Mouse (Mus musculus) kidney, postnatal 0 days (tissue): ENCODE results near the gene Satb2. TPM values are rescaled to one million over a fixed set of nuclear protein-coding genes. Genes with fewer than 3 reads are reported as not detected.

Experiments used
- ATAC-seq: fragments of 200-750 bp; cut with Nextera tagmentation; replicated peaks from 2 replicates; pipeline ENCODE4 v1.8.0; 2017; ENCODE audit warnings: low read depth, moderate number of reproducible peaks, moderate TSS enrichment, moderate library complexity; ENCODE audit not compliant: low FRiP score
- DNase-seq: peaks from one replicate; pipeline ENCODE4 v3.0.0-alpha.2; 2016; ENCODE audit warnings: low spot score
- H3K27ac ChIP-seq: fragments of 300-500 bp; sonication (generic); 2 replicates; pipeline ENCODE4 v1.5.1; 2014; ENCODE audit warnings: mild to moderate bottlenecking
- H3K27me3 ChIP-seq: fragments of 300-500 bp; sonication (generic); 2 replicates; pipeline ENCODE4 v1.6.1; 2014; ENCODE audit warnings: low read length, mixed read lengths; ENCODE audit not compliant: insufficient read depth
- H3K36me3 ChIP-seq: fragments of 300-500 bp; sonication (generic); 2 replicates; pipeline ENCODE4 v1.6.1; 2014; ENCODE audit warnings: low read length, mixed read lengths; ENCODE audit not compliant: insufficient read depth
- H3K4me1 ChIP-seq: fragments of 300-500 bp; sonication (generic); replicated peaks from 2 replicates; pipeline ENCODE4 v1.6.1; 2014; ENCODE audit warnings: antibody characterized with exemption, low read length, mixed read lengths; ENCODE audit not compliant: insufficient read depth
- H3K4me2 ChIP-seq: fragments of 300-500 bp; sonication (generic); 2 replicates; pipeline ENCODE4 v1.6.1; 2014; ENCODE audit warnings: mild to moderate bottlenecking, low read length, moderate library complexity, mixed read lengths
- H3K4me3 ChIP-seq: fragments of 300-500 bp; sonication (generic); replicated peaks from 2 replicates; pipeline ENCODE4 v1.5.1; 2014; ENCODE audit warnings: low read depth, low read length
- H3K9ac ChIP-seq: fragments of 300-500 bp; sonication (generic); 2 replicates; pipeline ENCODE4 v1.6.1; 2014; ENCODE audit warnings: low read depth, low read length
- H3K9me3 ChIP-seq: fragments of 300-500 bp; sonication (generic); replicated peaks from 2 replicates; pipeline ENCODE4 v1.6.1; 2016; ENCODE audit warnings: low read length, inconsistent platforms, mixed read lengths
- CTCF ChIP-seq: IDR thresholded peaks from 2 replicates; pipeline ENCODE4 v1.5.1; 2016; ENCODE audit warnings: antibody characterized with exemption, low read depth, mild to moderate bottlenecking, moderate library complexity
- WGBS: fragments of 180-500 bp; shearing (Covaris S2); extraction: QIAGEN DNeasy Blood & Tissue Kit; methylation state at CpG from one replicate; pipeline ENCODE4 v1.1.7; 2014; 5-methylcytosine and 5-hydroxymethylcytosine counted together
- polyA plus RNA-seq: library from polyadenylated mRNA; unstranded; fragments of >200 nt; fragmentation: Nextera tagmentation; extraction: Ambion mirVana; gene quantifications from 2 replicates; pipeline ENCODE4 v1.2.1, GENCODE M21; 2015

The Satb2 gene
- polyA plus RNA-seq, 1 experiment from 2014 or later = 2.8 TPM

- no peaks in the 10 kb centered on the region for H3K9me3 ChIP-seq
- H3K36me3 ChIP-seq = no peaks in the 10 kb centered on the region
- DNase-seq = no peak
- WGBS = 84% methylated on average over 5 of the region's 5 CpGs
- TF ChIP-seq CTCF = no peak
- ATAC-seq = no peak
- no peak overlapping the region for H3K4me3 ChIP-seq
- no peak overlapping the region for H3K27ac ChIP-seq
- H3K9ac ChIP-seq = no peak overlapping the region
- H3K4me2 ChIP-seq = no peak overlapping the region
- no peaks in the 10 kb centered on the region for H3K27me3 ChIP-seq
- no peaks in the 10 kb centered on the region for H3K4me1 ChIP-seq
Measured at GRCm38 (mm10) chr1:56958996-56959395, 19.5 kb downstream of the Satb2 start.

GRCm38 (mm10) chr1:56957942-56958341 is 20.5 kb downstream of the Satb2 start:
- H3K9ac ChIP-seq = no peak overlapping the region
- H3K9me3 ChIP-seq = no peaks in the 10 kb centered on the region
- no peak overlapping the region for H3K27ac ChIP-seq
- H3K4me2 ChIP-seq = no peak overlapping the region
- H3K4me1 ChIP-seq = no peaks in the 10 kb centered on the region
- TF ChIP-seq CTCF = no peak
- DNase-seq (no peak), ATAC-seq (no peak)
- H3K4me3 ChIP-seq = no peak overlapping the region
- WGBS = 92% methylated on average over 7 of the region's 7 CpGs
- no peaks in the 10 kb centered on the region for H3K27me3 ChIP-seq
- no peaks in the 10 kb centered on the region for H3K36me3 ChIP-seq

GRCm38 (mm10) chr1:56956811-56957210 is 21.6 kb downstream of the Satb2 start:
- no peaks in the 10 kb centered on the region for H3K27me3 ChIP-seq
- TF ChIP-seq CTCF = no peak
- H3K27ac ChIP-seq = no peak overlapping the region
- DNase-seq (no peak), ATAC-seq (no peak)
- no peaks in the 10 kb centered on the region for H3K9me3 ChIP-seq
- 88% methylated on average over 2 of the region's 2 CpGs for WGBS
- no peaks in the 10 kb centered on the region for H3K4me1 ChIP-seq
- no peak overlapping the region for H3K4me3 ChIP-seq
- H3K4me2 ChIP-seq = no peak overlapping the region
- H3K36me3 ChIP-seq = no peaks in the 10 kb centered on the region
- no peak overlapping the region for H3K9ac ChIP-seq

- Histone ChIP-seq H3K4me1 (no peaks in the 10 kb centered on the region), H3K27ac (no peak overlapping the region), H3K9me3 (no peaks in the 10 kb centered on the region), H3K27me3 (no peaks in the 10 kb centered on the region), H3K4me3 (no peak overlapping the region), H3K4me2 (no peak overlapping the region), H3K36me3 (no peaks in the 10 kb centered on the region), H3K9ac (no peak overlapping the region)
- ATAC-seq (no peak), DNase-seq (no peak)
- WGBS = 66% methylated on average over 12 of the region's 12 CpGs
- TF ChIP-seq CTCF = no peak
Measured at GRCm38 (mm10) chr1:56955739-56956085, 22.7 kb downstream of the Satb2 start.

- DNase-seq (peak; percentile 19), ATAC-seq (no peak)
- Histone ChIP-seq H3K27me3 (no peaks in the 10 kb centered on the region), H3K36me3 (no peaks in the 10 kb centered on the region), H3K9ac (no peak overlapping the region), H3K27ac (no peak overlapping the region), H3K4me3 (no peak overlapping the region), H3K4me2 (no peak overlapping the region), H3K9me3 (no peaks in the 10 kb centered on the region), H3K4me1 (no peaks in the 10 kb centered on the region)
- 41% methylated on average over 13 of the region's 14 CpGs for WGBS
- no peak for TF ChIP-seq CTCF
Measured at GRCm38 (mm10) chr1:56955055-56955738, 23.3 kb downstream of the Satb2 start.

- no peak for ATAC-seq
- WGBS = 74% methylated on average over 2 of the region's 2 CpGs
Measured at GRCm38 (mm10) chr1:56953538-56953937, 24.9 kb downstream of the Satb2 start.

GRCm38 (mm10) chr1:56951980-56952379 is 26.5 kb downstream of the Satb2 start:
- no peak for DNase-seq
- no peak for ATAC-seq
- no peak overlapping the region for H3K27ac ChIP-seq

More at GRCm38 (mm10) chr1:56953538-56953937, 24.9 kb downstream of the Satb2 start:
- no peak overlapping the region for H3K4me2 ChIP-seq
- H3K4me3 ChIP-seq = no peak overlapping the region
- no peaks in the 10 kb centered on the region for H3K36me3 ChIP-seq
- no peak for TF ChIP-seq CTCF
- H3K27ac ChIP-seq = no peak overlapping the region
- H3K9ac ChIP-seq = no peak overlapping the region
- DNase-seq = no peak
- H3K9me3 ChIP-seq = no peaks in the 10 kb centered on the region
- no peaks in the 10 kb centered on the region for H3K4me1 ChIP-seq
- H3K27me3 ChIP-seq = no peaks in the 10 kb centered on the region

More at GRCm38 (mm10) chr1:56951980-56952379, 26.5 kb downstream of the Satb2 start:
- no peak overlapping the region for H3K4me3 ChIP-seq
- H3K36me3 ChIP-seq = no peaks in the 10 kb centered on the region
- no peak for TF ChIP-seq CTCF
- WGBS = 82% methylated on average over 4 of the region's 4 CpGs
- no peak overlapping the region for H3K4me2 ChIP-seq
- H3K9ac ChIP-seq = no peak overlapping the region
- H3K27me3 ChIP-seq = no peaks in the 10 kb centered on the region
- H3K9me3 ChIP-seq = no peaks in the 10 kb centered on the region
- H3K4me1 ChIP-seq = no peaks in the 10 kb centered on the region
